ENCODE assay signal across 8 mouse cellular contexts in genomic region chrX:7674284-7675000, GRCm38 (mm10). TPM values are rescaled to one million over a fixed set of nuclear protein-coding genes. Genes with fewer than 3 reads are reported as not detected.
A peak's percentile ranks its signal among the peaks of the same experiment; 100 is the strongest.
DNase-seq lines count a peak whose midpoint lies in the region; ATAC-seq lines count a peak whose summit lies in the region.

No protein-coding gene starts in this region.

- peaks cover 8% of the 10 kb centered on the region for H3K4me1 ChIP-seq in liver, embryonic 16.5 days (ENCODE audit: control insufficient read depth, low read depth, low read length)
- H3K4me1 ChIP-seq in stomach, embryonic 14.5 days (ENCODE audit: control insufficient read depth, insufficient read depth, low read length) = peaks cover 6% of the 10 kb centered on the region; the same call in 1 of the 2 replicates

- no peaks in the 10 kb centered on the region for H3K36me3 ChIP-seq in liver, embryonic 16.5 days (ENCODE audit: control insufficient read depth, insufficient read depth)
- no peaks in the 10 kb centered on the region for H3K36me3 ChIP-seq in stomach, embryonic 14.5 days (ENCODE audit: control insufficient read depth, insufficient read depth, low read length)

- 17% methylated on average over 28 of the region's 28 CpGs for WGBS in liver, embryonic 16.5 days (ENCODE audit: insufficient replicate concordance)
- 22% methylated on average over 28 of the region's 28 CpGs for whole genome bisulfite sequencing in stomach, embryonic 14.5 days

- no peaks in the 10 kb centered on the region for H3K27me3 ChIP-seq in liver, embryonic 16.5 days (ENCODE audit: control insufficient read depth, insufficient read depth, low read depth, low read length)
- no peaks in the 10 kb centered on the region for H3K27me3 ChIP-seq in stomach, embryonic 14.5 days (ENCODE audit: control insufficient read depth, insufficient read depth, low read length)

- peak overlapping the region; percentile 43 for H3K4me3 ChIP-seq in liver, embryonic 16.5 days (ENCODE audit: low read depth, low read length)
- peak overlapping the region; percentile 18; the same call in 1 of the 2 replicates for H3K4me3 ChIP-seq in stomach, embryonic 14.5 days (ENCODE audit: low read depth, low read length)

- peak overlapping the region; percentile 15; the same call in 1 of the 2 replicates for H3K9ac ChIP-seq in liver, embryonic 16.5 days (ENCODE audit: low read depth, low read length)
- no peak overlapping the region for H3K9ac ChIP-seq in stomach, embryonic 14.5 days (replicated peaks; ENCODE audit: low read depth, low read length)

- H3K4me2 ChIP-seq in liver, embryonic 16.5 days (ENCODE audit: low read depth, low read length) = peak overlapping the region; percentile 56
- H3K4me2 ChIP-seq in stomach, embryonic 14.5 days (replicated peaks; ENCODE audit: low read depth, low read length) = peak overlapping the region; percentile 42

- H3K9me3 ChIP-seq in liver, embryonic 16.5 days (replicated peaks; ENCODE audit: control insufficient read depth, low read length) = no peaks in the 10 kb centered on the region
- H3K9me3 ChIP-seq in stomach, embryonic 14.5 days (ENCODE audit: control insufficient read depth, low read depth, low read length) = no peaks in the 10 kb centered on the region

- DNase-seq in adrenal gland, adult 2 months = peak; percentile 38
- no peak for DNase-seq in adrenal gland, postnatal 25 days
- DNase-seq in right cerebral cortex, postnatal 4 days = peak; percentile 44
- no peak for DNase-seq in right cerebral cortex, postnatal 36 days (ENCODE audit: low spot score in 2 of 2)
- DNase-seq in induced T-regulatory cell, adult 2 months (ENCODE audit: low read depth) = peak; percentile 51
- no peak for DNase-seq in left cerebral cortex, adult 11 months (ENCODE audit: low spot score)

- no peak for ATAC-seq in liver, embryonic 16.5 days (ENCODE audit: low read depth)
- ATAC-seq in stomach, embryonic 14.5 days (ENCODE audit: insufficient number of reproducible peaks, insufficient read depth, low FRiP score, low read depth) = peak; percentile 17; the same call in 1 of the 2 replicates

- H3K27ac ChIP-seq in liver, embryonic 16.5 days (ENCODE audit: low read length) = peak overlapping the region; percentile 14; the same call in 1 of the 2 replicates
- H3K27ac ChIP-seq in stomach, embryonic 14.5 days (ENCODE audit: low read length) = peak overlapping the region; percentile 86

RNA-seq across cellular contexts. Expression of gene Plp2, which starts 3.3 kb away (rescaled TPM):
- total RNA-seq in adrenal gland, adult 2 months (2021) = 10 to 100 TPM; 72.7 to 93.7 TPM
- polyA plus RNA-seq in adrenal gland, adult 2 months (2012; rRNA removed) = 87.0 and 88.3 TPM in 2 replicates
- total RNA-seq in adrenal gland, postnatal 25 days (2021) = 62.4 and 70.9 TPM in 2 replicates
- polyA plus RNA-seq in liver, embryonic 16.5 days (2015; fragmentation: Nextera tagmentation; extraction: Ambion mirVana) = 24.8 and 29.2 TPM in 2 replicates
- polyA plus RNA-seq in stomach, embryonic 14.5 days (2014; fragmentation: Nextera tagmentation; extraction: Ambion mirVana) = 299 and 310 TPM in 2 replicates

RNA-seq across cellular contexts. Expression of gene Magix, which starts 6.6 kb away (rescaled TPM):
- under 1 TPM; 0.35 to 0.76 TPM for total RNA-seq in adrenal gland, adult 2 months (2021)
- 0.77 and 2.5 TPM in 2 replicates for polyA plus RNA-seq in adrenal gland, adult 2 months (2012; rRNA removed)
- total RNA-seq in adrenal gland, postnatal 25 days (2021) = 0.52 and 0.86 TPM in 2 replicates
- polyA plus RNA-seq in liver, embryonic 16.5 days (2015; fragmentation: Nextera tagmentation; extraction: Ambion mirVana) = 0.12 TPM in 1 of 2 replicates, not detected in the other
- polyA plus RNA-seq in stomach, embryonic 14.5 days (2014; fragmentation: Nextera tagmentation; extraction: Ambion mirVana) = 0.71 and 0.80 TPM in 2 replicates

RNA-seq across cellular contexts. Expression of gene Prickle3, which starts 17.4 kb away (rescaled TPM):
- total RNA-seq in adrenal gland, adult 2 months (2021) = 10 to 100 TPM in 1 of 2 experiments, 1 to 10 TPM in 1; 10.0 to 12.3 TPM
- polyA plus RNA-seq in adrenal gland, adult 2 months (2012; rRNA removed) = 46.0 and 46.4 TPM in 2 replicates
- 17.9 and 20.0 TPM in 2 replicates for total RNA-seq in adrenal gland, postnatal 25 days (2021)
- 1.4 and 2.3 TPM in 2 replicates for polyA plus RNA-seq in liver, embryonic 16.5 days (2015; fragmentation: Nextera tagmentation; extraction: Ambion mirVana)
- polyA plus RNA-seq in stomach, embryonic 14.5 days (2014; fragmentation: Nextera tagmentation; extraction: Ambion mirVana) = 11.1 and 12.0 TPM in 2 replicates

RNA-seq across cellular contexts. Expression of gene Gpkow, which starts 22.5 kb away (rescaled TPM):
- 10 to 100 TPM; 55.7 to 58.4 TPM for total RNA-seq in adrenal gland, adult 2 months (2021)
- polyA plus RNA-seq in adrenal gland, adult 2 months (2012; rRNA removed) = 4.2 and 5.4 TPM in 2 replicates
- 50.4 and 54.9 TPM in 2 replicates for total RNA-seq in adrenal gland, postnatal 25 days (2021)
- polyA plus RNA-seq in liver, embryonic 16.5 days (2015; fragmentation: Nextera tagmentation; extraction: Ambion mirVana) = 13.4 and 14.0 TPM in 2 replicates
- 39.0 and 42.0 TPM in 2 replicates for polyA plus RNA-seq in stomach, embryonic 14.5 days (2014; fragmentation: Nextera tagmentation; extraction: Ambion mirVana)

RNA-seq across cellular contexts. Expression of gene Syp, which starts 36.2 kb away (rescaled TPM):
- total RNA-seq in adrenal gland, adult 2 months (2021) = 10 to 100 TPM; 34.3 to 81.7 TPM
- polyA plus RNA-seq in adrenal gland, adult 2 months (2012; rRNA removed) = 20.4 and 21.6 TPM in 2 replicates
- total RNA-seq in adrenal gland, postnatal 25 days (2021) = 28.5 and 34.6 TPM in 2 replicates
- polyA plus RNA-seq in liver, embryonic 16.5 days (2015; fragmentation: Nextera tagmentation; extraction: Ambion mirVana) = 0.25 and 0.32 TPM in 2 replicates
- 5.2 and 7.4 TPM in 2 replicates for polyA plus RNA-seq in stomach, embryonic 14.5 days (2014; fragmentation: Nextera tagmentation; extraction: Ambion mirVana)

Comparison
In these comparisons a context has a peak if more than half of its experiments do, and no peak if none do; other contexts are left out.
1. DNase-seq: peak in adrenal gland, adult 2 months (single experiment), right cerebral cortex, postnatal 4 days (single experiment) and induced T-regulatory cell, adult 2 months (single experiment); none in adrenal gland, postnatal 25 days (single experiment), right cerebral cortex, postnatal 36 days (0 of 2) and left cerebral cortex, adult 11 months (single experiment).